Comparison of ENCODE assay signal across 22 mouse cellular contexts in the genomic region with DNA sequence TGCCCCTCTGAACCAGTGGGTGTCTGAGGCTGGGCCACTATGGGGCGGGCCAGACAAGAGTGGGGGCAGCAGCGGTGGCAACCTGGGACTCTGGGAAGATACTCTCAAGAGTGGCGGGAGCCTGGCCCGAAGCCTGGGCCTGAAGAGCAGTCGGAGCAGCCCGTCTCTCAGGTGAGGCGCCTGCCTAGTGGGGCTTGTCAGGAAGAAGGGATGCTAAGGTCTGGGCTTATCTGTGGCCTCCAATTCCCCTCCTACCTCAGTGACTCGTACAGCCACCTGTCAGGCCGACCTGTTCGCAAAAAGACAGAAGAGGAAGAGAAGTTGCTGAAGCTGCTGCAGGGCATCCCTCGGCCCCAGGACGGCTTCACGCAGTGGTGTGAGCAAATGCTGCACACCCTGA. TPM values are rescaled to one million over a fixed set of nuclear protein-coding genes. Genes with fewer than 3 reads are reported as not detected.
A peak's percentile ranks its signal among the peaks of the same experiment; 100 is the strongest.
DNase-seq lines count a peak whose midpoint lies in the region; ATAC-seq and TF ChIP-seq lines count a peak whose summit lies in the region.
"Had no signal": no experiment of that assay in that cellular context is flagged by ENCODE, and none has a peak within 500 bp of the region (broad histone marks: within the 10 kb centered on the region; RNA-seq: fewer than 3 reads in every experiment).

No protein-coding gene starts in this region.

- TF ChIP-seq EP300 in liver, postnatal 0 days (IDR thresholded peaks at IDR 0.05; ENCODE audit: low read depth), result no peak

- H3K27ac ChIP-seq in forebrain, embryonic 15.5 days (replicated peaks), result peak overlapping the region; percentile 37
- H3K27ac ChIP-seq in forebrain, embryonic 16.5 days (ENCODE audit: low read length), result no peak overlapping the region
- H3K27ac ChIP-seq in liver, embryonic 12.5 days, result 0 out of 2 replicates have a peak overlapping the region, but pooled peaks have one; percentile 22
- H3K27ac ChIP-seq in liver, postnatal 0 days (ENCODE audit: low read depth), result no peak overlapping the region
- H3K27ac ChIP-seq in limb, embryonic 15.5 days, result peak overlapping the region; percentile 50
- H3K27ac ChIP-seq: intestine, embryonic 15.5 days; left cerebral cortex, adult 2 months; stomach, embryonic 15.5 days had no signal

- no peak for ATAC-seq in forebrain, embryonic 15.5 days (replicated peaks)
- ATAC-seq in forebrain, embryonic 16.5 days, result no peak
- ATAC-seq in liver, embryonic 12.5 days, result no peak
- ATAC-seq in liver, postnatal 0 days, result no peak
- ATAC-seq in limb, embryonic 15.5 days (ENCODE audit: insufficient number of reproducible peaks, low FRiP score, low TSS enrichment, low read depth), result no peak
- ATAC-seq: activated CD4-positive, CD25-positive, alpha-beta regulatory T cell, adult 4 months; intestine, embryonic 15.5 days; Patski had no signal

- peaks cover 19% of the 10 kb centered on the region for H3K4me1 ChIP-seq in forebrain, embryonic 15.5 days
- peaks cover 10% of the 10 kb centered on the region for H3K4me1 ChIP-seq in forebrain, embryonic 16.5 days (replicated peaks; ENCODE audit: control insufficient read depth, insufficient read depth, low read length)
- peaks cover 48% of the 10 kb centered on the region for H3K4me1 ChIP-seq in liver, embryonic 12.5 days
- H3K4me1 ChIP-seq in liver, postnatal 0 days (ENCODE audit: insufficient read depth), result peaks cover 4% of the 10 kb centered on the region; the same call in 1 of the 2 replicates
- peaks cover 37% of the 10 kb centered on the region for H3K4me1 ChIP-seq in limb, embryonic 15.5 days

- H3K4me3 ChIP-seq in forebrain, embryonic 15.5 days, result no peak overlapping the region
- H3K4me3 ChIP-seq in forebrain, embryonic 16.5 days (replicated peaks; ENCODE audit: low read length), result no peak overlapping the region
- no peak overlapping the region for H3K4me3 ChIP-seq in liver, embryonic 12.5 days
- no peak overlapping the region for H3K4me3 ChIP-seq in liver, postnatal 0 days (ENCODE audit: low read depth, low read length)
- H3K4me3 ChIP-seq in limb, embryonic 15.5 days, result no peak overlapping the region
- H3K4me3 ChIP-seq: intestine, embryonic 15.5 days; kidney, embryonic 15.5 days; left cerebral cortex, adult 2 months; limb, embryonic 13.5 days; stomach, embryonic 15.5 days had no signal

- no peaks in the 10 kb centered on the region for H3K27me3 ChIP-seq in forebrain, embryonic 15.5 days
- no peaks in the 10 kb centered on the region for H3K27me3 ChIP-seq in forebrain, embryonic 16.5 days (replicated peaks; ENCODE audit: control insufficient read depth, insufficient read depth, low read length)
- no peaks in the 10 kb centered on the region for H3K27me3 ChIP-seq in liver, embryonic 12.5 days (replicated peaks)
- H3K27me3 ChIP-seq in liver, postnatal 0 days (ENCODE audit: insufficient read depth, low read length), result no peaks in the 10 kb centered on the region
- H3K27me3 ChIP-seq in limb, embryonic 15.5 days, result no peaks in the 10 kb centered on the region
- H3K27me3 ChIP-seq: intestine, embryonic 15.5 days; kidney, embryonic 15.5 days; limb, embryonic 13.5 days; Patski; stomach, embryonic 15.5 days had no signal

- TF ChIP-seq CTCF in liver, postnatal 0 days (IDR thresholded peaks at IDR 0.05; ENCODE audit: low read depth), result no peak

- 88% methylated on average over 13 of the region's 13 CpGs for WGBS in forebrain, embryonic 15.5 days
- 91% methylated on average over 13 of the region's 13 CpGs for WGBS in forebrain, embryonic 16.5 days
- WGBS in liver, embryonic 12.5 days (ENCODE audit: insufficient replicate concordance), result 86% methylated on average over 13 of the region's 13 CpGs
- 87% methylated on average over 13 of the region's 13 CpGs for WGBS in liver, postnatal 0 days (ENCODE audit: insufficient replicate concordance)
- WGBS in limb, embryonic 15.5 days, result 87% methylated on average over 10 of the region's 13 CpGs

- no peaks in the 10 kb centered on the region for H3K9me3 ChIP-seq in forebrain, embryonic 15.5 days
- no peaks in the 10 kb centered on the region for H3K9me3 ChIP-seq in forebrain, embryonic 16.5 days (ENCODE audit: control insufficient read depth, low read length)
- no peaks in the 10 kb centered on the region for H3K9me3 ChIP-seq in liver, embryonic 12.5 days (replicated peaks)
- H3K9me3 ChIP-seq in liver, postnatal 0 days (ENCODE audit: low read length), result no peaks in the 10 kb centered on the region
- H3K9me3 ChIP-seq in limb, embryonic 15.5 days, result no peaks in the 10 kb centered on the region
- H3K9me3 ChIP-seq: intestine, embryonic 15.5 days; kidney, embryonic 15.5 days; limb, embryonic 13.5 days; stomach, embryonic 15.5 days had no signal

- no peak for DNase-seq in liver, postnatal 0 days
- DNase-seq in lung, postnatal 36 days, result no peak
- DNase-seq in ovary, postnatal 10 days (ENCODE audit: low spot score), result no peak
- DNase-seq: adrenal gland, postnatal 25 days; gastrocnemius, postnatal 25 days; heart, postnatal 10 days; lung, postnatal 14 days; spleen, adult 18-20 months had no signal

- H3K36me3 ChIP-seq in forebrain, embryonic 15.5 days, result peaks cover 95% of the 10 kb centered on the region
- peaks cover 48% of the 10 kb centered on the region for H3K36me3 ChIP-seq in forebrain, embryonic 16.5 days (ENCODE audit: control insufficient read depth, insufficient read depth)
- peaks cover 99% of the 10 kb centered on the region for H3K36me3 ChIP-seq in liver, embryonic 12.5 days
- peaks cover 98% of the 10 kb centered on the region for H3K36me3 ChIP-seq in liver, postnatal 0 days (replicated peaks; ENCODE audit: insufficient read depth, low read length)
- H3K36me3 ChIP-seq in limb, embryonic 15.5 days, result peaks cover 95% of the 10 kb centered on the region

- no peak overlapping the region for H3K9ac ChIP-seq in forebrain, embryonic 15.5 days (replicated peaks)
- H3K9ac ChIP-seq in forebrain, embryonic 16.5 days (replicated peaks; ENCODE audit: low read depth, low read length), result no peak overlapping the region
- no peak overlapping the region for H3K9ac ChIP-seq in liver, embryonic 12.5 days
- H3K9ac ChIP-seq in liver, postnatal 0 days (replicated peaks), result no peak overlapping the region
- no peak overlapping the region for H3K9ac ChIP-seq in limb, embryonic 15.5 days
- H3K9ac ChIP-seq: intestine, embryonic 15.5 days; kidney, embryonic 15.5 days; limb, embryonic 13.5 days; stomach, embryonic 15.5 days had no signal

- no peak overlapping the region for H3K4me2 ChIP-seq in forebrain, embryonic 15.5 days (replicated peaks)
- H3K4me2 ChIP-seq in forebrain, embryonic 16.5 days (ENCODE audit: low read length), result no peak overlapping the region
- H3K4me2 ChIP-seq in liver, embryonic 12.5 days, result no peak overlapping the region
- no peak overlapping the region for H3K4me2 ChIP-seq in liver, postnatal 0 days (ENCODE audit: low read depth, low read length)
- no peak overlapping the region for H3K4me2 ChIP-seq in limb, embryonic 15.5 days
- H3K4me2 ChIP-seq: intestine, embryonic 15.5 days; kidney, embryonic 15.5 days; limb, embryonic 13.5 days; stomach, embryonic 15.5 days had no signal

RNA-seq across cellular contexts. Expression of a gene that starts 6.3 kb away (rescaled TPM):
- polyA plus RNA-seq in forebrain, embryonic 15.5 days (2015; fragmentation: Nextera tagmentation; extraction: Ambion mirVana), result 19.2 and 20.0 TPM in 2 replicates
- polyA plus RNA-seq in forebrain, embryonic 16.5 days (2015; fragmentation: Nextera tagmentation; extraction: Ambion mirVana), result 16.5 and 20.2 TPM in 2 replicates
- 5.6 and 6.0 TPM in 2 replicates for polyA plus RNA-seq in liver, embryonic 12.5 days (2016; fragmentation: Nextera tagmentation; extraction: Ambion mirVana)
- 2.8 and 4.0 TPM in 2 replicates for polyA plus RNA-seq in liver, postnatal 0 days (2015; fragmentation: Nextera tagmentation; extraction: Ambion mirVana)
- 10.3 and 12.0 TPM in 2 replicates for polyA plus RNA-seq in limb, embryonic 15.5 days (2015; fragmentation: Nextera tagmentation; extraction: Ambion mirVana)

RNA-seq across cellular contexts. Expression of a gene that starts 8.4 kb away (rescaled TPM):
- polyA plus RNA-seq in forebrain, embryonic 15.5 days (2015; fragmentation: Nextera tagmentation; extraction: Ambion mirVana), result not detected in 2 replicates
- polyA plus RNA-seq in forebrain, embryonic 16.5 days (2015; fragmentation: Nextera tagmentation; extraction: Ambion mirVana), result not detected in 2 replicates
- 1.7 and 2.3 TPM in 2 replicates for polyA plus RNA-seq in liver, embryonic 12.5 days (2016; fragmentation: Nextera tagmentation; extraction: Ambion mirVana)
- 0.13 and 0.26 TPM in 2 replicates for polyA plus RNA-seq in liver, postnatal 0 days (2015; fragmentation: Nextera tagmentation; extraction: Ambion mirVana)
- 0.26 TPM in 1 of 2 replicates, not detected in the other for polyA plus RNA-seq in limb, embryonic 15.5 days (2015; fragmentation: Nextera tagmentation; extraction: Ambion mirVana)
- polyA plus RNA-seq: activated CD4-positive, CD25-positive, alpha-beta regulatory T cell, adult 4 months; C2C12; cerebellum, adult 2 months; Patski; stomach, embryonic 15.5 days; thymus, postnatal 0 days had no signal

RNA-seq across cellular contexts. Expression of a gene that starts 8.6 kb away (rescaled TPM):
- 535 and 578 TPM in 2 replicates for polyA plus RNA-seq in forebrain, embryonic 15.5 days (2015; fragmentation: Nextera tagmentation; extraction: Ambion mirVana)
- 498 and 517 TPM in 2 replicates for polyA plus RNA-seq in forebrain, embryonic 16.5 days (2015; fragmentation: Nextera tagmentation; extraction: Ambion mirVana)
- polyA plus RNA-seq in liver, embryonic 12.5 days (2016; fragmentation: Nextera tagmentation; extraction: Ambion mirVana), result 215 and 221 TPM in 2 replicates
- 165 and 177 TPM in 2 replicates for polyA plus RNA-seq in liver, postnatal 0 days (2015; fragmentation: Nextera tagmentation; extraction: Ambion mirVana)
- polyA plus RNA-seq in limb, embryonic 15.5 days (2015; fragmentation: Nextera tagmentation; extraction: Ambion mirVana), result 350 and 394 TPM in 2 replicates

RNA-seq across cellular contexts. Expression of a gene that starts 22.4 kb away (rescaled TPM):
- 75.9 and 79.3 TPM in 2 replicates for polyA plus RNA-seq in forebrain, embryonic 15.5 days (2015; fragmentation: Nextera tagmentation; extraction: Ambion mirVana)
- 66.8 and 74.7 TPM in 2 replicates for polyA plus RNA-seq in forebrain, embryonic 16.5 days (2015; fragmentation: Nextera tagmentation; extraction: Ambion mirVana)
- polyA plus RNA-seq in liver, embryonic 12.5 days (2016; fragmentation: Nextera tagmentation; extraction: Ambion mirVana), result 48.4 and 55.3 TPM in 2 replicates
- 27.5 and 27.7 TPM in 2 replicates for polyA plus RNA-seq in liver, postnatal 0 days (2015; fragmentation: Nextera tagmentation; extraction: Ambion mirVana)
- 46.5 and 46.7 TPM in 2 replicates for polyA plus RNA-seq in limb, embryonic 15.5 days (2015; fragmentation: Nextera tagmentation; extraction: Ambion mirVana)

RNA-seq across cellular contexts. Expression of a gene that starts 28.6 kb away (rescaled TPM):
- 250 and 259 TPM in 2 replicates for polyA plus RNA-seq in forebrain, embryonic 15.5 days (2015; fragmentation: Nextera tagmentation; extraction: Ambion mirVana)
- 254 and 298 TPM in 2 replicates for polyA plus RNA-seq in forebrain, embryonic 16.5 days (2015; fragmentation: Nextera tagmentation; extraction: Ambion mirVana)
- not detected in 2 replicates for polyA plus RNA-seq in liver, embryonic 12.5 days (2016; fragmentation: Nextera tagmentation; extraction: Ambion mirVana)
- polyA plus RNA-seq in liver, postnatal 0 days (2015; fragmentation: Nextera tagmentation; extraction: Ambion mirVana), result not detected in 2 replicates
- polyA plus RNA-seq in limb, embryonic 15.5 days (2015; fragmentation: Nextera tagmentation; extraction: Ambion mirVana), result 0.35 and 0.36 TPM in 2 replicates
- polyA plus RNA-seq: activated CD4-positive, CD25-positive, alpha-beta regulatory T cell, adult 4 months; C2C12; Patski had no signal

Comparison
In these comparisons a context has a peak if more than half of its experiments do, and no peak if none do; other contexts are left out.
1. H3K27ac ChIP-seq: peak in forebrain, embryonic 15.5 days (single experiment), liver, embryonic 12.5 days (single experiment) and limb, embryonic 15.5 days (single experiment); none in forebrain, embryonic 16.5 days (single experiment) and liver, postnatal 0 days (single experiment).